8 mouse cellular contexts compared by ENCODE assay signal in genomic region chr1:55226011-55226857, GRCm38 (mm10). TPM values are rescaled to one million over a fixed set of nuclear protein-coding genes. Genes with fewer than 3 reads are reported as not detected.
DNase-seq lines count a peak whose midpoint lies in the region; ATAC-seq and TF ChIP-seq lines count a peak whose summit lies in the region.

Gene Rftn2, minus strand, starts transcription at chr1:55226782.

- no peaks in the 10 kb centered on the region for H3K4me1 ChIP-seq in forebrain, embryonic 11.5 days (replicated peaks; ENCODE audit: control insufficient read depth, insufficient read depth, low read length)
- H3K4me1 ChIP-seq in midbrain, embryonic 11.5 days (ENCODE audit: control insufficient read depth, insufficient read depth, low read length): peaks cover 2% of the 10 kb centered on the region; the same call in 1 of the 2 replicates

- peaks cover 59% of the 10 kb centered on the region for H3K79me2 ChIP-seq in C2C12 (ENCODE audit: control insufficient read depth, insufficient read depth)

- H3K9ac ChIP-seq in forebrain, embryonic 11.5 days (ENCODE audit: low read length): peak within 1 kb of the TSS; percentile 58
- peak within 1 kb of the TSS; percentile 56 for H3K9ac ChIP-seq in midbrain, embryonic 11.5 days (ENCODE audit: low read length)

- peak within 1 kb of the TSS; percentile 34 for H3ac ChIP-seq in C2C12 (ENCODE audit: control insufficient read depth, insufficient read length, low read depth)

- H3K27me3 ChIP-seq in C2C12 (ENCODE audit: control insufficient read depth, insufficient read depth, insufficient read length) (no peaks in the 10 kb centered on the region), Patski (no peaks in the 10 kb centered on the region)
- no peaks in the 10 kb centered on the region for H3K27me3 ChIP-seq in forebrain, embryonic 11.5 days (ENCODE audit: control insufficient read depth, insufficient read depth, low read length)
- no peaks in the 10 kb centered on the region for H3K27me3 ChIP-seq in midbrain, embryonic 11.5 days (ENCODE audit: control insufficient read depth, insufficient read depth, low read length)

- CTCF ChIA-PET in Patski (lab: Charles Lee): interaction anchor here (1.4 to 1.6 kb wide), 3 partner anchors 13 to 28 kb away, joined by 3 to 9 read pairs (median 4); no protein-coding TSS in a partner anchor

- TF ChIP-seq CTCF in C2C12 (IDR thresholded peaks at IDR 0.05; ENCODE audit: control insufficient read depth, insufficient read depth, insufficient read length) (no peak), Patski (IDR thresholded peaks at IDR 0.05) (no peak)

- peak within 1 kb of the TSS; percentile 53 for H3K4me3 ChIP-seq in C2C12 (ENCODE audit: insufficient read depth, poor library complexity, severe bottlenecking)
- peak within 1 kb of the TSS; percentile 38 for H3K4me3 ChIP-seq in forebrain, embryonic 11.5 days (ENCODE audit: low read depth, low read length)
- peak within 1 kb of the TSS; percentile 34 for H3K4me3 ChIP-seq in midbrain, embryonic 11.5 days (ENCODE audit: low read depth, low read length)

- H3K9me3 ChIP-seq in forebrain, embryonic 11.5 days (ENCODE audit: control insufficient read depth, low read length): no peaks in the 10 kb centered on the region
- no peaks in the 10 kb centered on the region for H3K9me3 ChIP-seq in midbrain, embryonic 11.5 days (ENCODE audit: control insufficient read depth, low read length)

- intact Hi-C loops in left cerebral cortex, postnatal 36 days (cut with DNase I): loop anchor here (5.0 kb wide), 1 partner anchor 34 kb away; no protein-coding TSS in a partner anchor

- H3K79me3 ChIP-seq in C2C12 (ENCODE audit: low read depth): peaks cover 19% of the 10 kb centered on the region

- DNase-seq in Patski (ENCODE audit: low read depth, low spot score): no peak
- peak; percentile 71 for DNase-seq in forebrain, embryonic 11.5 days (ENCODE audit: low spot score)
- DNase-seq in left cerebral cortex, postnatal 36 days (ENCODE audit: low spot score in 2 of 2): no peak
- DNase-seq in midbrain, embryonic 11.5 days (ENCODE audit: low spot score, missing footprints): peak; percentile 94
- DNase-seq in thymus, postnatal 0 days (ENCODE audit: low spot score): no peak
- no peak for DNase-seq in spleen, postnatal 10 days (ENCODE audit: low spot score in 2 of 2)

- H3K27ac ChIP-seq in forebrain, embryonic 11.5 days (ENCODE audit: low read depth, low read length): no peak within 1 kb of the TSS
- H3K27ac ChIP-seq in midbrain, embryonic 11.5 days (ENCODE audit: low read depth, low read length): no peak within 1 kb of the TSS; the same call in 1 of the 2 replicates

- in situ Hi-C loops in Patski (cut with MboI; ENCODE audit: low pct_unique_long_range_greater_than_20kb): loop anchor here (25.0 kb wide), 1 partner anchor 1736 kb away; no protein-coding TSS in a partner anchor

- POLR2A ChIA-PET in Patski (lab: Charles Lee): interaction anchor here (0.7 kb wide), 1 partner anchor 1677 kb away, joined by 3 read pairs; no protein-coding TSS in a partner anchor

- ATAC-seq in Patski: peak; percentile 73
- ATAC-seq in forebrain, embryonic 11.5 days (replicated peaks; ENCODE audit: low FRiP score): peak; percentile 35; the same call in 1 of the 2 replicates
- ATAC-seq in hematopoietic stem cell, adult 5-6 weeks (replicated peaks in 1 of 2; ENCODE audit: insufficient read depth in 1 of 2, low FRiP score in 2 of 2, low TSS enrichment in 1 of 2, low read depth in 1 of 2, poor library complexity in 2 of 2, severe bottlenecking in 2 of 2): peak; percentile 53 to 62
- peak; percentile 73; the same call in 1 of the 2 replicates for ATAC-seq in midbrain, embryonic 11.5 days (ENCODE audit: low FRiP score)

- 1% methylated on average over 26 of the region's 26 CpGs for WGBS in forebrain, embryonic 11.5 days
- 1% methylated on average over 26 of the region's 26 CpGs for WGBS in midbrain, embryonic 11.5 days

- peaks cover 5% of the 10 kb centered on the region for H3K36me3 ChIP-seq in C2C12 (ENCODE audit: control insufficient read depth, insufficient read depth)
- H3K36me3 ChIP-seq in forebrain, embryonic 11.5 days (ENCODE audit: control insufficient read depth, insufficient read depth, low read length): no peaks in the 10 kb centered on the region
- H3K36me3 ChIP-seq in midbrain, embryonic 11.5 days (ENCODE audit: control insufficient read depth, insufficient read depth, low read length): no peaks in the 10 kb centered on the region

- H3K4me2 ChIP-seq in forebrain, embryonic 11.5 days (ENCODE audit: low read depth, low read length, severe bottlenecking): peak within 1 kb of the TSS; percentile 61
- H3K4me2 ChIP-seq in midbrain, embryonic 11.5 days: peak within 1 kb of the TSS; percentile 64

TF ChIP-seq in C2C12, 6 proteins besides CTCF, POLR2A, EP300 and RAD21:
- TF ChIP-seq MAX (IDR thresholded peaks at IDR 0.05): no peak
- no peak for TF ChIP-seq FOSL1 (IDR thresholded peaks at IDR 0.05; ENCODE audit: insufficient read depth, low read length, poor library complexity, severe bottlenecking)
- no peak for TF ChIP-seq MYOG (IDR thresholded peaks at IDR 0.05; ENCODE audit: control insufficient read depth, extremely low read depth, insufficient read length)
- no peak for TF ChIP-seq CEBPB (IDR thresholded peaks at IDR 0.05; ENCODE audit: low read depth)
- TF ChIP-seq MYOD1 (IDR thresholded peaks at IDR 0.05; ENCODE audit: control insufficient read depth, insufficient read length, low read depth): no peak
- no peak for TF ChIP-seq USF1 (IDR thresholded peaks at IDR 0.05; ENCODE audit: low read depth)

RNA-seq across cellular contexts. Expression of gene Rftn2, which starts in this region (rescaled TPM):
- polyA plus RNA-seq in C2C12 (2012; fragmentation: generic; extraction: Trizol): 13.0 TPM
- 3.8 TPM for polyA plus RNA-seq in Patski (2021)
- 8.0 and 8.2 TPM in 2 replicates for polyA plus RNA-seq in forebrain, embryonic 11.5 days (2014; fragmentation: Nextera tagmentation; extraction: Ambion mirVana)
- 3.4 and 9.3 TPM in 2 replicates for total RNA-seq in hematopoietic stem cell, adult 5-6 weeks (2017)
- 10 to 100 TPM; 19.8 to 22.9 TPM for total RNA-seq in left cerebral cortex, postnatal 36 days (2021)
- 6.4 and 7.3 TPM in 2 replicates for polyA plus RNA-seq in midbrain, embryonic 11.5 days (2014; fragmentation: Nextera tagmentation; extraction: Ambion mirVana)
- polyA plus RNA-seq in thymus, postnatal 0 days (2015; fragmentation: Nextera tagmentation; extraction: Ambion mirVana): 0.80 and 1.1 TPM in 2 replicates

Comparison
In these comparisons a context has a peak if more than half of its experiments do, and no peak if none do; other contexts are left out.
1. DNase-seq: peak in forebrain, embryonic 11.5 days (single experiment) and midbrain, embryonic 11.5 days (single experiment); none in Patski (single experiment), left cerebral cortex, postnatal 36 days (0 of 2), thymus, postnatal 0 days (single experiment) and spleen, postnatal 10 days (0 of 2).
2. Peak in every context shown above with its lines, with median percentiles within 50 percentile points of each other: H3K4me3 ChIP-seq and ATAC-seq.